In genomic region chr12:10178718-10179117, GRCm38 (mm10) we compare ENCODE assay signal across 13 mouse cellular contexts.
"Had no signal": no experiment of that assay in that cellular context is flagged by ENCODE, and none has a peak within 500 bp of the region (broad histone marks: within the 10 kb centered on the region; RNA-seq: fewer than 3 reads in every experiment).

No protein-coding gene starts in this region.

- H3K9me3 ChIP-seq: limb, embryonic 13.5 days; midbrain, embryonic 10.5 days; stomach, embryonic 15.5 days had no signal

- H3K4me2 ChIP-seq: limb, embryonic 13.5 days; stomach, embryonic 15.5 days had no signal

- H3K27me3 ChIP-seq: limb, embryonic 13.5 days; stomach, embryonic 15.5 days had no signal

- H3K4me3 ChIP-seq: limb, embryonic 13.5 days; midbrain, embryonic 10.5 days; stomach, embryonic 15.5 days had no signal

- H3K36me3 ChIP-seq: limb, embryonic 13.5 days; midbrain, embryonic 10.5 days; stomach, embryonic 15.5 days had no signal

- DNase-seq: kidney, adult 2 months; left cerebral cortex, postnatal 4 days; lung, adult 18-20 months; retina, postnatal 1 day; right cerebral cortex, postnatal 4 days; spleen, adult 18-20 months; thymus, postnatal 36 days had no signal

- H3K27ac ChIP-seq: kidney, postnatal 0 days; limb, embryonic 13.5 days; liver, embryonic 14.5 days; midbrain, embryonic 10.5 days; stomach, embryonic 15.5 days had no signal

- H3K9ac ChIP-seq: limb, embryonic 13.5 days; liver, embryonic 14.5 days; stomach, embryonic 15.5 days had no signal

- ATAC-seq: midbrain, embryonic 16.5 days had no signal

- H3K4me1 ChIP-seq: midbrain, embryonic 10.5 days; stomach, embryonic 15.5 days had no signal
